Mouse (Mus musculus): Measurements from ENCODE around the gene Ube2m.

The Ube2m gene

GRCm38 (mm10) chr7:13003380-13003779 is 34.7 kb downstream of the Ube2m start:
- DNase-seq (ENCODE audit: low read depth, low spot score) = no peak

- DNase-seq (ENCODE audit: low read depth, low spot score) = no peak
Measured at GRCm38 (mm10) chr7:13001584-13001983, 36.5 kb downstream of the Ube2m start.

- DNase-seq (ENCODE audit: low read depth, low spot score) = no peak
Measured at GRCm38 (mm10) chr7:12998851-12999250, 39.2 kb downstream of the Ube2m start, which contains the start of gene Trim28. Trim28 (plus strand) TSS chr7:12999114.

- no peak for DNase-seq (ENCODE audit: low read depth, low spot score)
Measured at GRCm38 (mm10) chr7:12998053-12998452, 40.0 kb downstream of the Ube2m start, which contains the start of gene Slc27a5. Slc27a5 (minus strand) TSS chr7:12998192.

- DNase-seq (ENCODE audit: low read depth, low spot score) = no peak
Measured at GRCm38 (mm10) chr7:12997230-12997629, 40.8 kb downstream of the Ube2m start.

GRCm38 (mm10) chr7:12995862-12996261 is 42.2 kb downstream of the Ube2m start:
- DNase-seq (ENCODE audit: low read depth, low spot score) = no peak

GRCm38 (mm10) chr7:12993148-12993547 is 44.9 kb downstream of the Ube2m start:
- no peak for DNase-seq (ENCODE audit: low read depth, low spot score)

- DNase-seq (ENCODE audit: low read depth, low spot score) = no peak
Measured at GRCm38 (mm10) chr7:12992222-12992621, 45.9 kb downstream of the Ube2m start.

GRCm38 (mm10) chr7:12987409-12988189 is 50.5 kb downstream of the Ube2m start:
- DNase-seq (ENCODE audit: low read depth, low spot score) = no peak

- no peak for DNase-seq (ENCODE audit: low read depth, low spot score)
Measured at GRCm38 (mm10) chr7:12986906-12987305, 51.2 kb downstream of the Ube2m start.

- no peak for DNase-seq (ENCODE audit: low read depth, low spot score)
Measured at GRCm38 (mm10) chr7:12985724-12986123, 52.4 kb downstream of the Ube2m start.

Data from retina, postnatal 7 days (tissue).